Mouse (Mus musculus): ENCODE measurements around the gene Slc1a6. TPM values are rescaled to one million over a fixed set of nuclear protein-coding genes. Genes with fewer than 3 reads are reported as not detected.

The Slc1a6 gene
- polyA plus RNA-seq (2015; fragmentation: Nextera tagmentation; extraction: Ambion mirVana): 7.2 and 7.8 TPM in 2 replicates

DNA sequence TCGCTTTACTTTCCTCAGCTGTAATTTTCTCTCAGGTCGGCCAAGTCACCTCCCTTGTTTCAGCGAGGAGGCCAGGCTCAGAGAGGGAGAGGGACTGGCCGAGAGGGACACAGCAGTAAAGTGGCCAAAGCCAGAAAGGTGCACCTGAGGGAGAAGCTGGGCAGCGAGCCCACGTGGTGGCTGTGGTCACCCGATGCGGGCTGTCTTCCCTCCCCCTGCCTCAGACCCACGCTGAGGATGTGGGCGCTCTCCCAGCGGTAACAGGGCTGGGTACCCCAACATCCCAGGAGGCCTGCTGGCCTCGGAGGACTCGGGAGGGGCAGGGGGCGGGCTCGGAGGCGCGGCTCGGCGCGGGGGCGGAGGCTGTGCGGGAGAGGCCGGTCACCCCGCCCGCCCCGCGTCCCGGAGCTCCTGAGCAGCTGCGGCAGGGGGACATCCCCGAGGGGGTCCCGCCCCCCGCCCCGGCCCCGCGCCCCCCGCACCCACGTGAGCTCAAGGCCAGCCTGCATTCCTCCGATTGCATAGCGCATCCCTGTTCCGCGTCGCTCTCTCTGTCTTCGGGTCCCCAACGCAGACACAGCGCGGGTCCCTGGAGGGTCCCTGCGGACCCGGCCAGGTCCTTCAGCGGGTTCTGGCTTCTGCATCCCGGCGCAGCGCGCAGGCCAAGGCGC lies at the start of gene Slc1a6:
Slc1a6 (plus strand) TSS at position 516 of the 671 bp plus-strand sequence.
- no peaks in the 10 kb centered on the region for H3K36me3 ChIP-seq
- ATAC-seq (ENCODE audit: low read depth): peak; percentile 75
- H3K27me3 ChIP-seq: no peaks in the 10 kb centered on the region
- no peaks in the 10 kb centered on the region for H3K9me3 ChIP-seq
- WGBS: under 1% methylated on average over 40 of the region's 54 CpGs
- H3K4me3 ChIP-seq: peak within 1 kb of the TSS; percentile 62
- H3K4me1 ChIP-seq (replicated peaks): peaks cover 30% of the 10 kb centered on the region
- peak within 1 kb of the TSS; percentile 84 for H3K9ac ChIP-seq
- peak within 1 kb of the TSS; percentile 97 for H3K4me2 ChIP-seq
- H3K27ac ChIP-seq (replicated peaks): peak within 1 kb of the TSS; percentile 38; the same call in 1 of the 2 replicates

- H3K9ac ChIP-seq: no peak overlapping the region
These were observed 40.5 kb upstream of the Slc1a6 start for GRCm38 (mm10) chr10:78739821-78740220.

DNA sequence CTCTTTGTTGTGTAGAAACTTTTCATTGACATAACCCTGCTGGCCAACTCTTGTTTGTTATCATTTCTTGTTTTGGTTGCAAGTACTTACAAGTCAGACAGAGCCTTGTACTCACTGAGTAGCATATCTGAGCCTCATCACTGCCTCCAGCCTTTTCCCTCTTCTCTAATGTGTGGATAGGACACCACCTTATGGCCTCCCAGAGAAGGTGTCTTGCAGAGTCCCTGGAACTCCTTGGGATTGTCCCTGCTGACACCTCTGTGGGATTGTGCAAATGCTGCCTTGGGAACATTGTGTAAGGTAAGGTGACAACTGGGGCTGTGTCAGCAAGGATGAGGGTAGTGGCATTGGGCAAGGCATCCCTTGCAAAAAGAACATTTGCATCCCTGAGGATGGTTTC lies 36.6 kb upstream of the Slc1a6 start:
- H3K27ac ChIP-seq (replicated peaks): no peak overlapping the region
- no peaks in the 10 kb centered on the region for H3K9me3 ChIP-seq
- H3K4me1 ChIP-seq (replicated peaks): peaks cover 6% of the 10 kb centered on the region; the same call in 1 of the 2 replicates
- H3K36me3 ChIP-seq: no peaks in the 10 kb centered on the region
- no peak for ATAC-seq (ENCODE audit: low read depth)
- no peak overlapping the region for H3K4me3 ChIP-seq
- H3K4me2 ChIP-seq: no peak overlapping the region
- H3K9ac ChIP-seq: no peak overlapping the region
- H3K27me3 ChIP-seq: peaks cover 6% of the 10 kb centered on the region; the same call in 1 of the 2 replicates

More at GRCm38 (mm10) chr10:78739821-78740220, 40.5 kb upstream of the Slc1a6 start:
- no peak for ATAC-seq (ENCODE audit: low read depth)
- no peaks in the 10 kb centered on the region for H3K4me1 ChIP-seq (replicated peaks)
- no peaks in the 10 kb centered on the region for H3K36me3 ChIP-seq
- no peaks in the 10 kb centered on the region for H3K27me3 ChIP-seq
- no peaks in the 10 kb centered on the region for H3K9me3 ChIP-seq
- H3K4me2 ChIP-seq: no peak overlapping the region
- no peak overlapping the region for H3K27ac ChIP-seq (replicated peaks)
- H3K4me3 ChIP-seq: no peak overlapping the region
- 80% methylated on average over 4 of the region's 4 CpGs for WGBS

- no peaks in the 10 kb centered on the region for H3K36me3 ChIP-seq
- WGBS: 62% methylated on average over 4 of the region's 4 CpGs
- no peak overlapping the region for H3K9ac ChIP-seq
- peaks cover 6% of the 10 kb centered on the region; the same call in 1 of the 2 replicates for H3K4me1 ChIP-seq (replicated peaks)
- no peak for ATAC-seq (ENCODE audit: low read depth)
- H3K4me2 ChIP-seq: no peak overlapping the region
- H3K4me3 ChIP-seq: no peak overlapping the region
- peaks cover 10% of the 10 kb centered on the region; the same call in 1 of the 2 replicates for H3K27me3 ChIP-seq
- H3K9me3 ChIP-seq: no peaks in the 10 kb centered on the region
- H3K27ac ChIP-seq (replicated peaks): no peak overlapping the region
These were observed 34.7 kb upstream of the Slc1a6 start for GRCm38 (mm10) chr10:78745453-78746232.

DNA sequence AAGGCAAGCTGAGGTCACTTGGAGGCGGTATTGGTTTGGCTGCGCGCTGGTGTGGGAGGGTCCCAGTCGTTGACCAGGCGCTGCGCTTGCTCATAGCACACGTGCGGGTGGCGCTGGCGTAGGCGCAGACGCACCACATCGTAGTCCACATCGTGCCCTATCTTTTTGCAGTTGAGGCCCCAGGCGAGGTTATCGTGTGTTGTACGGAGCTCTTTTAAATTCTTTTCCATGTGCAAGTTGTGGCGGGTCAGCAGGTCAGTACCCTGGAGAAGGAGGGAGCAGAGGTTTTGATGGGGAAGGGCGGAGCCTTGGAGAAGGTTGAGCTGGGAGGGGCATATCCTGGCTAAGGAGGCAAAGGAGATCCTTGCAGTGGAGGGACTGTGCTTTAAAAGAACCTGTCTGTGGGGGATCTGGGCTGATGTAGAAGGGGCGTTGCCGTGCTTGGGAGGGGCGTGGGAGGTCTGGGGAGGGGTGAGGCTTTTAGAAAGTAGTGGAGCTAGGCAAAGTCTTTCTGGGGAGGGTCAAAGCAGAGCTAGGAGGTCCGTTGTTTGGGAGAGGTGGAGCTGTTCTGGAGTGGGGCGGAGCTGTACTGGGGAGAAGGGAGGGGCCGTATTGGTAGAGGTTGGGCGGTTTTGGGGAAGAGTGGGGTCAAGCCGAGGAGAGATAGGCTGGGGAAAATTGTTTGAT lies 33.1 kb upstream of the Slc1a6 start:
- H3K36me3 ChIP-seq: no peaks in the 10 kb centered on the region
- H3K27ac ChIP-seq (replicated peaks): no peak overlapping the region
- H3K27me3 ChIP-seq: peaks cover 20% of the 10 kb centered on the region
- no peaks in the 10 kb centered on the region for H3K9me3 ChIP-seq
- 1% methylated on average over 27 of the region's 27 CpGs for WGBS
- H3K4me2 ChIP-seq: peak overlapping the region; percentile 60
- peak; percentile 87 for ATAC-seq (ENCODE audit: low read depth)
- H3K9ac ChIP-seq: peak overlapping the region; percentile 61
- peak overlapping the region; percentile 38 for H3K4me3 ChIP-seq
- peaks cover 12% of the 10 kb centered on the region for H3K4me1 ChIP-seq (replicated peaks)

DNA sequence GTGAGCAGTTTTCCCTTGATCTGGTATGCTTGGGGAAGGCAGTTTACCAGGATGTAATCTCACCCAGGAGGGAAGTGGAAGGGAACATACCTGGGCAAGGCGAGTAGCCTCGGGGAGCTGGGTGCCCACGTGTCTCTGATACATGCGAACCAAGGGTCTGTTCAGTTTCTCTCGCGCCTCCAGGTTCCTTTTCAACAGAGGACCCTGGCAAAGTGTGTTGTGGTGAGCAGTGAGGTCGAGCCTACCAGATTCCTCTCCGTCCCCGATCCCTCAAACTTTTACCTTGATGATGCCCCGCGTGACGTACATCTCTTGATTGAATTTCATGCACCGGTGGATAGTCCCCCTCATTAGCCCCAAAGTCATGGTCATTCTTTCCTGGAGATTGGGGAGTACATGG lies 32.1 kb upstream of the Slc1a6 start:
- Histone ChIP-seq H3K27me3 (peaks cover 20% of the 10 kb centered on the region), H3K27ac (replicated peaks) (no peak overlapping the region), H3K9me3 (no peaks in the 10 kb centered on the region), H3K36me3 (no peaks in the 10 kb centered on the region), H3K4me2 (peak overlapping the region; percentile 60), H3K4me1 (replicated peaks) (peaks cover 13% of the 10 kb centered on the region), H3K4me3 (no peak overlapping the region), H3K9ac (no peak overlapping the region)
- ATAC-seq (ENCODE audit: low read depth): no peak
- 80% methylated on average over 13 of the region's 13 CpGs for WGBS

GRCm38 (mm10) chr10:78748946-78749345 lies 31.4 kb upstream of the Slc1a6 start:
- no peak overlapping the region for H3K4me3 ChIP-seq
- H3K27me3 ChIP-seq: peaks cover 20% of the 10 kb centered on the region
- peaks cover 13% of the 10 kb centered on the region for H3K4me1 ChIP-seq (replicated peaks)
- H3K4me2 ChIP-seq: no peak overlapping the region
- no peak overlapping the region for H3K9ac ChIP-seq
- 89% methylated on average over 6 of the region's 6 CpGs for WGBS
- no peak for ATAC-seq (ENCODE audit: low read depth)
- no peaks in the 10 kb centered on the region for H3K9me3 ChIP-seq
- H3K36me3 ChIP-seq: no peaks in the 10 kb centered on the region
- no peak overlapping the region for H3K27ac ChIP-seq (replicated peaks)

DNA sequence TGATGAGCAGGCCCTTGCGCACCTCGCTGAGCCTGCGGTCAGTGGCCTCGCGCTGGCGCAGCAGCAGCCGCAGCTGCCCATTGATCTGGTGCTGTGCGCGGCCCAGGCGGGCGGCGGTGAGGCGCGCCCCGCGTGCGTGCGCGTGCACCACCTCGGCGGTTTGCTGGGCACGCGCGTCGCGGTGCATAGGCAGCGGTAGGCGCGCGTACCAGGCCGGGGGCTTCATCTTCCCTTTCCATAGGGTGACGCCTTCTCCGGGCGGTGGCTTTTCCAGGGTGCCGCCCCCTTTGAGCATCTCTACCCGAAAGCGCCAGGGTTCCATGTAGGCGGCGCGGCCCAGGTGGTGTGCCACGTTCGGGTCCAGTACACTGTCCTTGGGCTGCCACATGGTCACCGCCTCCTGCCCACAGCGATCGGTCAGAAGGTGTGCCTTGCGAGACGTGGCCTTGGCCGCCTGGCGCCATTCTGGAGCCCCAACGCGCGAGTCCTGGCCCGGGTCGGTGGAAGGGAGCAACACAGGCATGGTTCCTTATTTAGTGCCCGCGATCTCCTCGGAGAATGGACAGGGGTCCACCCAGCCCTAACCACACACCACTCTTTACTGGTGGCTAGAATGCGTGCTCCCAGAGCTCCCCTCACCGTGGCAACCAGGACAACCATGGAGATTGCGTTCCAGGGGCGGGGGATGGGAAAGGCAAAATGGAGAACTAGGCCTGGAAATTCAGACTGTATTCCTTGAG lies 27.7 kb upstream of the Slc1a6 start, which contains the start of gene Ccdc105:
Ccdc105 (minus strand) TSS at position 614 of the 740 bp plus-strand sequence.
- Histone ChIP-seq H3K36me3 (no peaks in the 10 kb centered on the region), H3K4me3 (peak within 1 kb of the TSS; percentile 53), H3K9ac (peak within 1 kb of the TSS; percentile 79), H3K27ac (replicated peaks) (peak within 1 kb of the TSS; percentile 91), H3K27me3 (peaks cover 20% of the 10 kb centered on the region), H3K9me3 (no peaks in the 10 kb centered on the region), H3K4me2 (peak within 1 kb of the TSS; percentile 78), H3K4me1 (replicated peaks) (peaks cover 8% of the 10 kb centered on the region)
- ATAC-seq (ENCODE audit: low read depth): peak; percentile 96
- WGBS: under 1% methylated on average over 59 of the region's 61 CpGs

DNA sequence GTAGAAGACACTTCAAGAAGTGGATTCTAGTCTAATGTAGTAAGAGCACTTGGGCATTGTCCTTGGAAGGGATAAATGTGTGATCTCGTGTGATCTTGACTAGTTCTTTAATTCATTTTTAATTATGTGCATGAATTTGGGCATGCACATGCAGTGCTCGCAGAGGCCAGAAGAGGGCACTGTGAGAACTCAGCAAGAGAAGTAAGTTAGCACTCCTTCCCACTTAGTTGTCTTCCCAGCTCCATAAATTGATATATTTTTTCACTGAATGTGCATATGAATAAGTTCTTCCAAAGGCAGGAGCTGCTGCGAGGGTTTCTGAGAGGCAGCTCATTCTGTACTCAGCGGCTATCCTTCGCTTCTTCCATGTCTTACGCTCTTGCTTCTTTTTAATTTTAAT lies 24.3 kb upstream of the Slc1a6 start:
- 36% methylated on average over 6 of the region's 6 CpGs for WGBS

GRCm38 (mm10) chr10:78765570-78765969 lies 14.7 kb upstream of the Slc1a6 start:
- H3K27ac ChIP-seq (replicated peaks): no peak overlapping the region
- WGBS: 88% methylated on average over 1 of the region's 1 CpGs
- no peak for ATAC-seq (ENCODE audit: low read depth)

More for the DNA sequence above, 24.3 kb upstream of the Slc1a6 start:
- H3K36me3 ChIP-seq: no peaks in the 10 kb centered on the region
- no peak overlapping the region for H3K4me2 ChIP-seq
- H3K27me3 ChIP-seq: peaks cover 7% of the 10 kb centered on the region; the same call in 1 of the 2 replicates
- no peak overlapping the region for H3K27ac ChIP-seq (replicated peaks)
- ATAC-seq (ENCODE audit: low read depth): no peak
- peaks cover 7% of the 10 kb centered on the region for H3K4me1 ChIP-seq (replicated peaks)
- no peak overlapping the region for H3K9ac ChIP-seq
- H3K4me3 ChIP-seq: no peak overlapping the region
- H3K9me3 ChIP-seq: no peaks in the 10 kb centered on the region

DNA sequence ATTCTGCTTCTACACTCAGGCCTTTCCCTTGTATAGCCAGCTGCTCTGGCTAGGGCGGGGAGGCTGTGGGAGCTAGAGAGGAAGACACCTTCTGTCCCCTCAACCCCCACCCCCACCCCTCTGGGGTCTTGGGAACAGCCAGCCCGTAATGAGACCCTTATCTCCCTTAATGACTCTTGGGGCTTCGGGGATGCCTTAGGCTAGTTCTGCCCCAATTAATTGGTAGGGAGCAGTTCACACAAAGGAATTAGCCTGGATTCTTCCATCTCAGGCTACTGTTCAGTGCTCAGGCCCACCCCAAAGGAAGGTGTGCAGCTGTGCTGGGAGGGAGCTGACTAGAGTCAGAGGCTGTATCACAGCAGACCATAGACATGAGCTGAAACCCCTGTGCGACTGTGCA lies 4.5 kb upstream of the Slc1a6 start:
- 0 out of 2 replicates have a peak, but pooled peaks have one; percentile 13 for ATAC-seq (ENCODE audit: low read depth)
- WGBS: 33% methylated on average over 4 of the region's 4 CpGs
- H3K36me3 ChIP-seq: no peaks in the 10 kb centered on the region

More at GRCm38 (mm10) chr10:78765570-78765969, 14.7 kb upstream of the Slc1a6 start:
- Histone ChIP-seq H3K9me3 (0 out of 2 replicates have a peak, but pooled peaks cover 4% of the 10 kb centered on the region), H3K4me1 (replicated peaks) (no peaks in the 10 kb centered on the region), H3K9ac (no peak overlapping the region), H3K36me3 (no peaks in the 10 kb centered on the region), H3K4me2 (no peak overlapping the region), H3K4me3 (no peak overlapping the region), H3K27me3 (no peaks in the 10 kb centered on the region)

More for the DNA sequence above, 4.5 kb upstream of the Slc1a6 start:
- Histone ChIP-seq H3K4me3 (no peak overlapping the region), H3K27me3 (no peaks in the 10 kb centered on the region), H3K4me1 (replicated peaks) (peaks cover 19% of the 10 kb centered on the region), H3K4me2 (no peak overlapping the region), H3K9ac (no peak overlapping the region), H3K27ac (replicated peaks) (no peak overlapping the region), H3K9me3 (no peaks in the 10 kb centered on the region)

Data from neural tube, embryonic 13.5 days (tissue).